Mouse (Mus musculus) urinary bladder, adult 18-20 months (tissue): ENCODE measurements around the gene Acvrl1.
"Not testable (repeated sequence)": the region's sequence is repeated elsewhere in the genome, so short reads cannot be mapped to it uniquely, and the experiment has no call there.

Experiments used
- DNase-seq, 2 experiments: peaks; one replicate each; pipeline ENCODE4 v3.0.0; 2022; ENCODE audit warnings: low spot score in 2 of 2, mixed read lengths in 2 of 2

Gene Acvrl1

GRCm38 (mm10) chr15:101107906-101108671 lies 20.2 kb upstream of the Acvrl1 start:
- no peak for DNase-seq

DNA sequence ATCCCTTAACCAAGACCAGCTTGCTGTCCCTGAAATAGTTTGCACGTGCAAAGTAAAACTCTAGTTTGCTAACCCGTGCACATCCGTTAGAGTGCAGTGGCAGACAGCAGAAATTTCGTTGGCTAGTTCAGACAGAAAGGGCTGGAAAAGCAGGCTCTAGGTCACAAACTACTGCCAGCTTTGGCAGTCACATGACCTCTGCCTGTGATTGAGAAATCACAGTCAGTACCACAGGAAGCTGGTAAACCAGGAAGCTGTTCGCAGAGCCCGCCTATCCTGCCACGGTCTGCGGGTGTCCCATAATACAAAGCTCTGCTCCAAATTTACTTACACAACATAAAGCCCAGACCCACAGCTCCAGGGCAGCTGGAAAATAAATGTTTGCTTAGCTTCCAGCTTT lies 15.1 kb upstream of the Acvrl1 start:
- peak in 1 of 2 experiments; percentile 70 for DNase-seq

DNA sequence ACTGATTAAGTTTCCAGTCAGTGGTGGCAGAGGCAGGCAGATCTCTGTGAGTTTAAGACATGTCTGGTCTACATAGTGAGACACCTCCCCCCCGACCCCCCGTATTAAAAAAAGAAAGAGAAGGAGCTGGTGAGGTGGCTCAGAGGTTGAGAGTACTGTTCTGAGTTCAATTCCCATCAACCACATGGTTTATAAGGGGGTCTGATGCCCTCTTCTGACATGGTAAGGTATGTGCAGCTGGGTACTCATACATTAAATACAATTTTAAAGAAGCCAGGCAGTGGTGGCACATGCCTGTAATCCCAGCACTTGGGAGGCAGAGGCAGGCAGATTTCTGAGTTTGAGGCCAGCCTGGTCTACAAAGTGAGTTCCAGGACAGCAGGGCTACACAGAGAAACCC lies 14.5 kb upstream of the Acvrl1 start:
- not testable (repeated sequence) for DNase-seq

- no peak for DNase-seq
Observed at GRCm38 (mm10) chr15:101115511-101116110, 12.7 kb upstream of the Acvrl1 start, which contains the start of gene Ankrd33. Ankrd33 (plus strand) TSS chr15:101115755.

- no peak for DNase-seq
Observed at GRCm38 (mm10) chr15:101118399-101119125, 9.8 kb upstream of the Acvrl1 start.

GRCm38 (mm10) chr15:101121411-101122289 lies 6.7 kb upstream of the Acvrl1 start:
- no peak for DNase-seq

DNA sequence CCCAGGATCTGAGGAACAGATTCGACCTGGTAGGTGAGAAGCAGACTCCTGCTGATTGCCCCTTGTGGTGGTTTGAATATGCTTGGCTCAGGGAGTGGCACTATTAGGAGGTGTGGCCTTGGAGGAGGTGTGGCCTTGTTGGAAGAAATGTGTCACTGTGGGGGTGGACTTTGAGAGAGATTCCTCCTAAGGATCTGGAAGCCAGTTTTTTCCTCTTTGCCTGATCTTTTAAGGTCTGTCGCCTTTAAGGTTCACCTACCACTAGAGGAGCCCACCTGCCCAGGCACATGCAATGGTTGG lies 6.1 kb upstream of the Acvrl1 start:
- no peak for DNase-seq

GRCm38 (mm10) chr15:101123202-101123601 lies 5.1 kb upstream of the Acvrl1 start:
- no peak for DNase-seq

DNA sequence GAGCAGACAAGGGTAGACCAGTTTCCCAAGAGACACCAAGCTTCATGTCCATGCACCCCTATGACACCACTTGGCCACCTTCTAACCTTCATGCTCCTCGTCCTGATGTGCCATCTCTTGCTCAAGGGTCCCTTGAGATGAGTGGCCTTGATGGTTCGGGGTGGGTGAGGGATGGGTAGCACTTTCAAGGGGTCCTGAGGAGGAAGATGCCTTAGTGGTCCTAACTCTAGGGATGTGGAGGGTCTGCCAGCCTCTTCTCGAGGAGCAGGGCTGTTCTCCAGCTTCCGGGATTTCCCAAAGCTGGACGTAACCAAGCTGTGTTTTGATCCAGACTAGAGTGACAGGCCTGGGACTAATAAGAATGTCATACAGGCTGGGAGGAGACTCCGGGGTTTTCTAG lies 2.8 kb upstream of the Acvrl1 start:
- no peak for DNase-seq

DNA sequence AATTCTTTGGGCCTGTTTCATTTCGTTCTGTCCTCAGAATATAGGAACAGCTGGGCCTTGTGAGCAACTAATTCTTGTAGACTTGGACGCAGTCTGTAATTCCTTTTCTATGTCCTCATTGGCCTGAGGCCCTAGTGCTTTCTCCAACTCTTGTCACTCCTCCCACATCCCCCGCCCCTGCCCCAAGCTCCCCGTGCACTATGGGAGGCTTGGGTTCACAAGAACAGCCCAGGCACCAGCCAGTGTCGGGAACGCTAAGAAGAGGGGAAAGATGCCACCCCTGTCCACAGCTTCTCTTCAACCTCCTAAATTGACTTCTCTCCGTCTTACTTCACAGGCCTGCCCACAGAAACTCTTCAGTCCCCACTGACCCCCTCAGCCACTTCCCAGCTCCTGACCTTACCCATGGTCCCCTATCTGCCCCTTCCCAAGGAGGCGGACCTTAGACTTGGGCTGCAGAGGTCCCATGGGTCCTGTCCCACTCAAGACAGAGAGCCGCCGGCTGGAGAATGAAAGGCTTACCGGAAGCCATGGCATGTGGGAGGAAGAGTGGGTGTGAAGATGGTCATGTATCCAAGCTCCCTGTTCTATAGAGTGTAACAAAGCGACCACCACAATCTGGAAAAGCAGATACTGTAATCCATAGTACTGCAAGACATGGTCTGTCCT lies 1.3 kb upstream of the Acvrl1 start:
- DNase-seq: no peak

- no peak for DNase-seq
Observed at GRCm38 (mm10) chr15:101129412-101129811, 1.1 kb downstream of the Acvrl1 start.

- DNase-seq: no peak
Observed at GRCm38 (mm10) chr15:101131498-101131897, 3.2 kb downstream of the Acvrl1 start.

- DNase-seq: no peak
Observed at GRCm38 (mm10) chr15:101132041-101132440, 3.7 kb downstream of the Acvrl1 start.

DNA sequence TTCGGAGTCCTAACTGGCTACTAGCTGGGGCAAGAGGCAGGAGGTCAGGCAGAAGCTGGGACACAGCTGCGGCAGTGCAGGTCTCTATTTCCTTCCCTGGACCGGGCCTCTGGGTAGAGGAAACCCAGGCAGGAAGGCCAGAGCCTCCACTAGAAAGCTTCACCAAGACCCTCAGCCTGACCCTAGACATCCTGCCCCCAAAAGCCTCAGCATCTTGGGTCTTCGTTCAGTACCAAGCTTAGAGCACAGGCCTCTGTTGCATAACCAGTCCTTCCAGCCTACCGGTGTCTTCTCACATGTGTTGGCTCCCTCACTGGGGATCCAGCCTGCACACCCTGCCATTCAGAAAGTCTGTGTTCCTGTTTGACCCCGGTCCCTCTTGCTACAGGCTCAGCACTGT lies 4.4 kb downstream of the Acvrl1 start:
- DNase-seq: no peak

GRCm38 (mm10) chr15:101133993-101134704 lies 5.8 kb downstream of the Acvrl1 start:
- DNase-seq: no peak

- no peak for DNase-seq
Observed at GRCm38 (mm10) chr15:101135405-101135804, 7.1 kb downstream of the Acvrl1 start.

- no peak for DNase-seq
Observed at GRCm38 (mm10) chr15:101137455-101137854, 9.1 kb downstream of the Acvrl1 start.

- no peak for DNase-seq
Observed at GRCm38 (mm10) chr15:101138675-101139074, 10.4 kb downstream of the Acvrl1 start.

DNA sequence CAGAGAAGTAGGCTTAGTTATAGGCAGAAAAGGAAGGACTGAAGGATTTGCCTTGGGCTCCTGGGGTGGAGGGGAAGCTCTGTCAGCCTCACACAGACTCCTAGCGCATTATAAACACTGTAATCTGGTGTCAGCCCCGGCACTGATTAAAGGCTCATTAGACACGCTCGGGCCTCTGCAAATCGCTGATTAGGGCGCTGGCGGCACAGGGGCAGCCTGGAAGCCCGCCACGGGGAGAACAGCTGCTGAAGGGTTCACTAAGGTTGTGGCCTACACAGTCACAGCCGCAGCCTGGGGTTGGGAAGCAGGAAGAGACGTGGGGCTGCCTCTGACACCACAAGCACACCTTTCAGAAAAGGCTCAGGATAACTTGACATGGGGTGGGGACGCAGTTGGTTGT lies 11.6 kb downstream of the Acvrl1 start:
- DNase-seq: no peak

- no peak for DNase-seq
Observed at GRCm38 (mm10) chr15:101140587-101140986, 12.3 kb downstream of the Acvrl1 start.
